Mouse (Mus musculus): ENCODE measurements at regions not wholly inside any gene's neighbourhood (a gene's known extent, or its start where the extent isn't known, plus 50 kb on each side); places are given as distances from the start of the nearest gene placed in this dataset.

DNA sequence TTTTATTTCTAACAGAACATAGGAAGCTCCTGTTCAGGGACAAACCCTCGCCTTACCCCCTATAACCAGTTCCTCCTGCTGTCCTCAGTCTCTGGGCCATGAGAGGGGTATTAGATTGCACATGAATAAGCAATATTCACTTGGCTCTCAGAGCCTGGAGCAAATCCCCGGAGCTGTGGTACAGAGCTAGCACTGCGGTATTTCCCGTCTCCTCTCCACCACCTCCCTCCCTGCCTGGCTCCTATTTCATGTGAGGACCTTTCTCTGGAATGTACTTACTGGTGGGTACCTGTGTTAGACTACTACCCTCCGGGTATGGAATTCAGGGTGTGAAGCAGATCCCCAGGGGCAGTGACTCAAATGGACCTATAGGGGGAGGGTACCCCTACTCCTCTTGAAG is 206.9 kb upstream of the Cadm1 start:
- TF ChIP-seq POLR2A (IDR thresholded peaks at IDR 0.05; ENCODE audit: borderline replicate concordance, control insufficient read depth, low read depth, low read length) = no peak
- no peak for TF ChIP-seq CTCF (IDR thresholded peaks at IDR 0.05; ENCODE audit: control insufficient read depth, insufficient read depth, low read length)

Data from bone marrow, adult 2 months (tissue).